Mouse (Mus musculus) thymus, postnatal 4 days (tissue): ENCODE data around the gene Plin4.
"Not testable (repeated sequence)": the region's sequence is repeated elsewhere in the genome, so short reads cannot be mapped to it uniquely, and the experiment has no call there.

Source experiments
- DNase-seq: peaks from one replicate; pipeline ENCODE4 v3.0.0; 2021

The Plin4 gene

GRCm38 (mm10) chr17:56125276-56125630 lies 15.7 kb upstream of the Plin4 start:
- DNase-seq: no peak

GRCm38 (mm10) chr17:56124377-56125275 lies 15.0 kb upstream of the Plin4 start:
- DNase-seq: peak; percentile 82

- no peak for DNase-seq
Measured at GRCm38 (mm10) chr17:56123681-56124340, 14.2 kb upstream of the Plin4 start.

- DNase-seq: no peak
Measured at GRCm38 (mm10) chr17:56123161-56123560, 13.6 kb upstream of the Plin4 start.

- DNase-seq: no peak
Measured at GRCm38 (mm10) chr17:56121826-56122225, 12.2 kb upstream of the Plin4 start, which contains the start of gene Lrg1. Gene Lrg1, minus strand, starts transcription at chr17:56122001.

GRCm38 (mm10) chr17:56119981-56120880 lies 10.6 kb upstream of the Plin4 start:
- DNase-seq: no peak

- no peak for DNase-seq
Measured at GRCm38 (mm10) chr17:56119431-56119830, 9.8 kb upstream of the Plin4 start.

- peak; percentile 54 for DNase-seq
Measured at GRCm38 (mm10) chr17:56117251-56117710, 7.7 kb upstream of the Plin4 start, which contains the start of gene Plin5. Gene Plin5, minus strand, starts transcription at chr17:56117596.

GRCm38 (mm10) chr17:56116193-56116592 lies 6.6 kb upstream of the Plin4 start:
- no peak for DNase-seq

- no peak for DNase-seq
Measured at GRCm38 (mm10) chr17:56112743-56113142, 3.1 kb upstream of the Plin4 start.

GRCm38 (mm10) chr17:56111864-56112263 lies 2.3 kb upstream of the Plin4 start:
- peak; percentile 78 for DNase-seq

GRCm38 (mm10) chr17:56111021-56111420 lies 1.4 kb upstream of the Plin4 start:
- no peak for DNase-seq

GRCm38 (mm10) chr17:56110571-56110970 lies 968 bp upstream of the Plin4 start:
- no peak for DNase-seq

GRCm38 (mm10) chr17:56108334-56109044 lies 1.1 kb downstream of the Plin4 start:
- no peak for DNase-seq

- no peak for DNase-seq
Measured at GRCm38 (mm10) chr17:56107736-56108135, 1.9 kb downstream of the Plin4 start.

- DNase-seq: no peak
Measured at GRCm38 (mm10) chr17:56106981-56107380, 2.6 kb downstream of the Plin4 start.

GRCm38 (mm10) chr17:56106436-56106835 lies 3.2 kb downstream of the Plin4 start:
- not testable (repeated sequence) for DNase-seq

- DNase-seq: not testable (repeated sequence)
Measured at GRCm38 (mm10) chr17:56104821-56105220, 4.8 kb downstream of the Plin4 start.

- DNase-seq: no peak
Measured at GRCm38 (mm10) chr17:56103465-56104285, 5.9 kb downstream of the Plin4 start.

GRCm38 (mm10) chr17:56102927-56103326 lies 6.7 kb downstream of the Plin4 start:
- no peak for DNase-seq

GRCm38 (mm10) chr17:56102158-56102557 lies 7.4 kb downstream of the Plin4 start:
- no peak for DNase-seq
